Mouse (Mus musculus): ENCODE data around the gene Zfp775. TPM values are rescaled to one million over a fixed set of nuclear protein-coding genes. Genes with fewer than 3 reads are reported as not detected.

Gene Zfp775
- polyA plus RNA-seq (2015; fragmentation: Illumina TruSeq; extraction: RNeasy Lipid Tissue Mini Kit (QIAGEN cat#74804); ENCODE audit: insufficient read depth, low read depth, low replicate concordance): 0.96 TPM

DNA sequence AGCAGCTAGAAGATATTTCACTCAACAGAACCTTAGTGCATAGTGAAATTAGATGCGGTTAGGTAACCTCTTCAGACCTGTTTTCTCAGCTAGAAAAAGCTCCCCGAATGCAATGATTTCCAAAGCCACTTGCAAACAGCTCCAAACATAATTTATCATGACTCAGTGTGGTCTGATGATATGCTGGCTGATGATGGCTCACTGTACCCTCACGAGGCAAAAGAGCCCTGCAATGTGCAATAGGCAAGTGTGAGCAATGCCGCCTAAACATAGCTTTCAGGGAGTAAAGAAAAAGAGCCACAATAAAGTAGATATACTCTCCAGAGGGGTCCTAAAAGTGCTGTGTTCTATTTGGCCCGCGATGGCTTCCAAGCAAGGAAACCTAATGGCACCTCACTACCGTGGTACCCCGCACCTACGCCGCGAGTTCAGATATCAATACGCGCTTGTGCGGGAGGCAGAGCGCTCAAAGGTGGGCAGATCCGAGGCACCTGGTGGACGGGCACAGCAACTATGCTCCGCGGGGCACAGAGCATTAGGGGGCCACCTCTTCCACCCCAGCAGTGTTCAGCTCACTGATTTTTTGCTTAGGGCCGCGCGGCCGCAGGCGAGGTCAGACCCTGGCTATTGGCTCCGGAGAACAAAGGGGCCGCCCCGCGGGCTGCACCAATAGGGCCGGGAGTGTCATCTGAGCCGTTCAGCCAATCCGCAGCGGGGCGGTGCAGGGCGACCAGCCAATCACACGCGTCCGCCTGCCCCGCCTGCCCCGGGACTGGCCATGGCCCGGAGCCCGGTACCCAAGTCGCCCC, at the start of gene Zfp775:
TSS of gene Zfp775 (plus strand) at position 793 of the 809 bp plus-strand sequence.

DNA sequence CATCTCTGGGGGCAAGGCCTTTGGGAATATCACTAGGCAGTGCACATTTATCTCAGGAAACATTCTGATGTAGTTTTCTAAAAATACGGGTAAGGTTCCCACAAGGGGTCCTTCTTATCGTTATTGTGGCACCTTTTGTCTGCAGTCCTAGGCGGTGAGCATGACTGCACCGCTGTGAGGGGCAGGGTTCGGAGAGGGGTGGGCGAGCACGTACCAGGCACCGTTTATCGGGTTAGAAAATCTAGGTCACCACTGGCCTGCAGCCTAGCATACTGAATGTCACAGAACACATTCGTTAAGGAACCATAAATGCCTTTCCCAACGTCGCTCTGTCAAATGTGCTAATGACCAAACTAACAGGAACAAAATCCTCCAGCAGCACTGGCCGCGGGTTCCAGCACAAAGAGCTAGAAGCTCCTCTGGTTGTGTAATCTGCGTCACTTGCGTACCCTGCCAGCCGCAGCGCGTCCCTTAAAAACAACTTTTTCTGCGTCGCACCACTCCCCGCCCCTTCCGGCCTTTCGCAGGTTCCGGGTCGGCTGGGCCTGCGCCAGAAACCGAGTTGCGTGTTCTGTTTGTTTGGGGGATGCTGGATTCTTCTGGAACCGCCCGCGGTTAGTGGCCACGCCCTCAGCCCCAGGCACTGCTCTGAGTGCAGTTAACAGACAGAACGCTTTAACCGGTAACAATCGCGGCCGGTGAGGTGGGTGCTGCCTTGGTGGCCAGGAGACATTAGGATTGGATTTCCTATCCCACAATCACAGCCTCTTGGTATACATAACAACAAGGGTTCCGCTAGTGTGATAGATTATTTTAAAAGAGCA, 47.4 kb upstream of the Zfp775 start, which contains the start of gene Lrrc61:
TSS of gene Lrrc61 (plus strand) at position 517 of the 824 bp plus-strand sequence.

DNA sequence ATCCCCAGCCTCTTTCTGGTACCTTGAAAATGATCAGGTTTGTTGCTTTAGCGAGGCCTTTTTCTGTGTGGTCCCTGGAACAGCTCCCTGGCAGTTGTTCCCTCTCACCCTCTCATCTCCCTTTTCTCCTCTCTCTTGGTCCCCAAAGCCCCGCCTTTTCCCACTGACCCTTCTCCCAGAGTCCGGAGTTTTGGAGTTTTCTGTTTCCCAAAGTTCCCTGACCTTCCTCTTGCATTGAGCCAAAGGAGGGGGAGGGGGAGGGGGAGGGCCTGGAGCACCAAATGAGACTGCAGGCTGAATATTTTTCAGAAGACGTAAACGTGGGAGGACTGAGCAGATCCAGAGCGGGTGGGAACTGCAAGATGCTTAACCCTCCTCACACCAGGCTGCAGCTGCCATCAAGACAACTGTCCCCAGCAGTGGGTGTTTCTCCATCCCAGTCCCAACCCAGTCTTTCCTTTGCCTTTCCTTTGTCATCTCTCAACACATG, 29.2 kb upstream of the Zfp775 start, which contains the start of gene Rarres2:
TSS of gene Rarres2 (minus strand) at position 218 of the 490 bp plus-strand sequence.

DNA sequence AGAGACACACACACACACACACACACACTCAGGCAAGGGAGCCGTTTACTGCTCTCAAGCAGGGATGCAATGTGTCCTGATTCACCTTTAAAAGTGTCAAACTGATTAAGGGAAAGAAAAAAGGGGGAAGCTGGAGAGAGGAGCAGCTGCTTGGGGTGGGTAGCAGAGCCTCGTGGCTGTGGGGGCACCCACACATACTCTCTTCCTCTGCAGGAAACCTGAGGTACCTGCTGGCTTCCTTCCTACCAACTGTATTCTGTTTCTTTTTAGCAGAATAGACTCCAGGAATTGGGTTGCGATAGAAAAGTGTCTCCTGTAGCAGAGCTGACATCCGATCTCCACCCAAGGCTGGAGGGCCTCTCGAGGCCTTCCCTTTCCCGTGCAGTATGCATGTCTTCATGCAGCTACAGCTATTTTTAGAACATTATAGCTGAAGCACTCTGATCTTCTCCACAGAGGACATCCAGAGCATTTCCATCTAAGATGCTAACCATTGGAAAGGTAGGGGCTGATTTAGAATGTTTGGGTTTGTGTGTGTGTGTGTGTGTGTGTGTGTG, 12.6 kb upstream of the Zfp775 start, which contains the start of gene Gm45021:
TSS of gene Gm45021 (plus strand) at position 417 of the 557 bp plus-strand sequence.

DNA sequence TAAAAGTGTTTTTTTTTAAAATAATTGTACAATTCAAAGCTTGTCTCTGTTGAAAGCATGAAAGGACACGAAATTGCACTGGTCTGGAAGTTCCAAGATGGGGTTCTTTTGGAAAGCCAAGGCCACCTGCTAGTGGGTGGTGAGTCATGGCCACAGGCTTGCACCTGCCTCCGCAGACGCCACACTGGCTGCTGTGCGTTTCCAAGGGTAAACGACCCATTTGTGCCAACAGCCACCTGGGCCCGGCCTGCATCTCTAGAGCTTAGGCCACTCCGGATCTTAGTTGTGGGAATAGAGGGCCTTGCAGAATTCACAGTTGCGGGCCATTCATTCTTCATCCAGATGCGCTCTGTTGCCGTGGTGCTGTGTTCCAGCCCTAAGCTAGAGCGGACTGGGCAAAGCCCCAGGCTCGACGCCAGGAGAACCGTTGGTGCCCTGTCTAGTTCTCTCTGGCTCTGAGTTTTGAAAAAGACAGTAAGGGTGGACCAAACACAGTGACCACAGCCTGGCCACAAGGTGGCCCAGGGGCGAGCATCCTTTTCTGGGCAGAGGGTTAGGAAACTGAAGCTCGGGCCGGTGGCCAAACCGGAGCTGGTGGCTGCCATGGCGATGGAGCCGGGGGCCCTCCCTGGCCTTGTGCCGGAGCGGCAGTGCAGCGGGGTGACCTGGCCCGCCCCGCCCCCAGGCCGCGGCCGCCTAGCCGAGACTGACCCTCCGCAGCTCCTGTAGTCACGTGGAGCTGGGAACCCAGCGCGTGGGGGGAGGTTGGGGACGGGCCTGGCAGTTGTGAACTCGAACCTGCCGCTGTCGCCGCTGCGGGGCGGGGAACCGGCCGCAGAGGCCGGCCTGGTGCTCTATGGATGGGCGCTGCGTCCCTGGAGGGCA, 8.5 kb upstream of the Zfp775 start, which contains the start of the genes Repin1 and Gm44965:
TSS of gene Repin1 (plus strand) at position 726 of the 885 bp plus-strand sequence.
TSS of gene Gm44965 (plus strand) at position 784 of the 885 bp plus-strand sequence.

DNA sequence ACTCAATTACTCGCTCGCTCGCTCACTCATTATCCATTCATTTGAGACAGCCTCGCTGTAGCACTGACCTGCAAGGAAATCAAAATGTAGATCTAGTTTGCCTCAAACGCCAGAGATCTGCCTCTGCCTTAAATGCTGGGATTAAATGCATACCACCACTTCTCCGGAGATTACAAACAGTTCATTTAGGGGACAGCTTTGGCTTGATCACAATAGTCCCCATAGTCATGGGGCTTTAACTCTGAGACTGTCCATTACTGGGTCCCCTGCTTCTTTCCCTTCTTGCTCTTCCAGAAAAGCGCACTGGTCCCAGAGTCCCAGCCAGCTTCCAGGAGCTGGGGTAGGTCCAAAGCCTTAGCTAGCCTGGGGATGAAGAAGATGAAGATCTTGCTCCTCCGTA, 24.6 kb downstream of the Zfp775 start, which contains the start of gene AI854703:
TSS of gene AI854703 (plus strand) at position 301 of the 400 bp plus-strand sequence.

DNA sequence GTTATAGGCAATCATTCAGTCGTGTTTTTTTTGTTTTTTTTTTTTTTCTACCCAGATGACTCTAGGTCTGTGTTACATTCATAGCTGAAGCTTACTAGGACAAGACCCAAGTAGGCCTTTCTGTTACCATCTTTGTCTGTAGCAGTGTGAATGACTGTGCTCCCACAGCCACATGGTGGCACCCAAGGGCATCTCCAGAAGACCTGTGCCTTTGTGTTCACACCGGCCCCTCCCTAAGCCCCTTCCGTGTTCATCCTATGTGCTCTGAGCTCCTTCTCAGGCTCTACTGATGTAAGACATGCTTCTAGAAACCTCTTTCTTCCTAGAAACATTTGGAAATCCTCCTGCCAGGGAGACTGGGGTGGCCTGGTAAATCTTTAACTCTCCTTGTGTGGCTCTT, 45.1 kb downstream of the Zfp775 start, which contains the start of gene Gimap8:
TSS of gene Gimap8 (plus strand) at position 240 of the 400 bp plus-strand sequence.

Other genes starting within 250 kb of the Zfp775 start
- 4.0 TPM for gene Krba1, start 206.5 kb upstream of the Zfp775 start, polyA plus RNA-seq (2015; fragmentation: Illumina TruSeq; extraction: RNeasy Lipid Tissue Mini Kit (QIAGEN cat#74804); ENCODE audit: insufficient read depth, low read depth, low replicate concordance)
- gene Zfp467, start 156.2 kb upstream of the Zfp775 start, polyA plus RNA-seq (2015; fragmentation: Illumina TruSeq; extraction: RNeasy Lipid Tissue Mini Kit (QIAGEN cat#74804); ENCODE audit: insufficient read depth, low read depth, low replicate concordance): 10.7 TPM
- gene Sspo, start 153.8 kb upstream of the Zfp775 start, polyA plus RNA-seq (2015; fragmentation: Illumina TruSeq; extraction: RNeasy Lipid Tissue Mini Kit (QIAGEN cat#74804); ENCODE audit: insufficient read depth, low read depth, low replicate concordance): 0.68 TPM
- 9.6 TPM for gene Atp6v0e2, start 64.4 kb upstream of the Zfp775 start, polyA plus RNA-seq (2015; fragmentation: Illumina TruSeq; extraction: RNeasy Lipid Tissue Mini Kit (QIAGEN cat#74804); ENCODE audit: insufficient read depth, low read depth, low replicate concordance)
- gene Lrrc61, start 47.3 kb upstream of the Zfp775 start, polyA plus RNA-seq (2015; fragmentation: Illumina TruSeq; extraction: RNeasy Lipid Tissue Mini Kit (QIAGEN cat#74804); ENCODE audit: insufficient read depth, low read depth, low replicate concordance): 2.2 TPM
- 112 TPM for gene Rarres2, start 29.3 kb upstream of the Zfp775 start, polyA plus RNA-seq (2015; fragmentation: Illumina TruSeq; extraction: RNeasy Lipid Tissue Mini Kit (QIAGEN cat#74804); ENCODE audit: insufficient read depth, low read depth, low replicate concordance)
- not detected for gene Gm45021, start 12.5 kb upstream of the Zfp775 start, polyA plus RNA-seq (2015; fragmentation: Illumina TruSeq; extraction: RNeasy Lipid Tissue Mini Kit (QIAGEN cat#74804); ENCODE audit: insufficient read depth, low read depth, low replicate concordance)
- gene Repin1, start 8.2 kb upstream of the Zfp775 start, polyA plus RNA-seq (2015; fragmentation: Illumina TruSeq; extraction: RNeasy Lipid Tissue Mini Kit (QIAGEN cat#74804); ENCODE audit: insufficient read depth, low read depth, low replicate concordance): 4.4 TPM
- not detected for gene Gm44965, start 8.1 kb upstream of the Zfp775 start, polyA plus RNA-seq (2015; fragmentation: Illumina TruSeq; extraction: RNeasy Lipid Tissue Mini Kit (QIAGEN cat#74804); ENCODE audit: insufficient read depth, low read depth, low replicate concordance)
- gene AI854703, start 24.7 kb downstream of the Zfp775 start, polyA plus RNA-seq (2015; fragmentation: Illumina TruSeq; extraction: RNeasy Lipid Tissue Mini Kit (QIAGEN cat#74804); ENCODE audit: insufficient read depth, low read depth, low replicate concordance): not detected
- gene Gimap8, start 45.2 kb downstream of the Zfp775 start, polyA plus RNA-seq (2015; fragmentation: Illumina TruSeq; extraction: RNeasy Lipid Tissue Mini Kit (QIAGEN cat#74804); ENCODE audit: insufficient read depth, low read depth, low replicate concordance): 4.8 TPM
- gene Gimap9, start 74.1 kb downstream of the Zfp775 start, polyA plus RNA-seq (2015; fragmentation: Illumina TruSeq; extraction: RNeasy Lipid Tissue Mini Kit (QIAGEN cat#74804); ENCODE audit: insufficient read depth, low read depth, low replicate concordance): 4.9 TPM
- gene Gimap4, start 82.5 kb downstream of the Zfp775 start, polyA plus RNA-seq (2015; fragmentation: Illumina TruSeq; extraction: RNeasy Lipid Tissue Mini Kit (QIAGEN cat#74804); ENCODE audit: insufficient read depth, low read depth, low replicate concordance): 21.8 TPM
- 20.6 TPM for gene Gimap6, start 106.2 kb downstream of the Zfp775 start, polyA plus RNA-seq (2015; fragmentation: Illumina TruSeq; extraction: RNeasy Lipid Tissue Mini Kit (QIAGEN cat#74804); ENCODE audit: insufficient read depth, low read depth, low replicate concordance)
- gene Gm28053, start 116.5 kb downstream of the Zfp775 start, polyA plus RNA-seq (2015; fragmentation: Illumina TruSeq; extraction: RNeasy Lipid Tissue Mini Kit (QIAGEN cat#74804); ENCODE audit: insufficient read depth, low read depth, low replicate concordance): not detected
- not detected for gene Gimap7, start 116.6 kb downstream of the Zfp775 start, polyA plus RNA-seq (2015; fragmentation: Illumina TruSeq; extraction: RNeasy Lipid Tissue Mini Kit (QIAGEN cat#74804); ENCODE audit: insufficient read depth, low read depth, low replicate concordance)
- gene Gimap1, start 137.0 kb downstream of the Zfp775 start, polyA plus RNA-seq (2015; fragmentation: Illumina TruSeq; extraction: RNeasy Lipid Tissue Mini Kit (QIAGEN cat#74804); ENCODE audit: insufficient read depth, low read depth, low replicate concordance): 4.0 TPM
- gene Gimap5, start 144.1 kb downstream of the Zfp775 start, polyA plus RNA-seq (2015; fragmentation: Illumina TruSeq; extraction: RNeasy Lipid Tissue Mini Kit (QIAGEN cat#74804); ENCODE audit: insufficient read depth, low read depth, low replicate concordance): 4.9 TPM
- 2.9 TPM for gene Gimap3, start 168.8 kb downstream of the Zfp775 start, polyA plus RNA-seq (2015; fragmentation: Illumina TruSeq; extraction: RNeasy Lipid Tissue Mini Kit (QIAGEN cat#74804); ENCODE audit: insufficient read depth, low read depth, low replicate concordance)
- 37.5 TPM for gene Tmem176a, start 238.9 kb downstream of the Zfp775 start, polyA plus RNA-seq (2015; fragmentation: Illumina TruSeq; extraction: RNeasy Lipid Tissue Mini Kit (QIAGEN cat#74804); ENCODE audit: insufficient read depth, low read depth, low replicate concordance)
- gene Tmem176b, start 239.4 kb downstream of the Zfp775 start, polyA plus RNA-seq (2015; fragmentation: Illumina TruSeq; extraction: RNeasy Lipid Tissue Mini Kit (QIAGEN cat#74804); ENCODE audit: insufficient read depth, low read depth, low replicate concordance): 73.9 TPM